Mouse (Mus musculus) CH12.LX (cell line): ENCODE data around the gene Ak3. TPM values are rescaled to one million over a fixed set of nuclear protein-coding genes. Genes with fewer than 3 reads are reported as not detected.

Experiments
- DNase-seq: peaks from one replicate; pipeline ENCODE4 v3.0.0-alpha.2; 2013; ENCODE audit errors: extremely low read depth
- H3K27ac ChIP-seq: 2 replicates; pipeline ENCODE4 v1.5.1; 2012; ENCODE audit warnings: low read depth, mild to moderate bottlenecking, control low read depth, moderate library complexity; ENCODE audit not compliant: insufficient read depth
- H3K27me3 ChIP-seq: replicated peaks from 2 replicates; pipeline ENCODE3; 2012; ENCODE audit warnings: inconsistent platforms
- H3K36me3 ChIP-seq, 2 experiments: replicated peaks in 1 of 2; 2 replicates each; pipeline versions ENCODE3 to v1.6.1; 2012; ENCODE audit warnings: inconsistent platforms in 1 of 2, low read length in 1 of 2, mild to moderate bottlenecking in 1 of 2, mixed read lengths in 1 of 2, moderate library complexity in 1 of 2; ENCODE audit not compliant: control insufficient read depth in 1 of 2, insufficient read depth in 1 of 2
- H3K4me1 ChIP-seq, 2 experiments: 2 replicates each; pipeline ENCODE4 v1.6.1; 2012; ENCODE audit warnings: inconsistent platforms in 1 of 2, moderate library complexity in 1 of 2; ENCODE audit not compliant: insufficient read depth in 2 of 2, control insufficient read depth in 1 of 2
- H3K4me2 ChIP-seq: 2 replicates; pipeline ENCODE4 v1.6.1; 2012; ENCODE audit warnings: low read depth, mild to moderate bottlenecking, control low read depth; ENCODE audit not compliant: poor library complexity, insufficient read depth, severe bottlenecking
- H3K4me3 ChIP-seq, 3 experiments: fragments of 150-350 bp in 1 of 3; sonication (generic) in 1 of 3; replicated peaks in 1 of 3; 2 replicates each; pipeline versions ENCODE3 to v1.5.1; 2011 to 2012; ENCODE audit warnings: low read depth in 2 of 3, low read length in 2 of 3, mild to moderate bottlenecking in 2 of 3, moderate library complexity in 2 of 3, control low read depth in 1 of 3, improper control_type of control experiment in 1 of 3, inconsistent platforms in 1 of 3, mixed read lengths in 1 of 3; ENCODE audit not compliant: poor library complexity in 1 of 3
- H3K79me2 ChIP-seq: replicated peaks from 2 replicates; pipeline ENCODE4 v1.6.1; 2012; ENCODE audit warnings: mild to moderate bottlenecking, moderate library complexity; ENCODE audit not compliant: control insufficient read depth, poor library complexity, insufficient read depth, severe bottlenecking; ENCODE audit errors: extremely low read depth
- H3K9ac ChIP-seq: 2 replicates; pipeline ENCODE4 v1.6.1; 2012; ENCODE audit warnings: low read depth, mild to moderate bottlenecking, control low read depth, moderate library complexity; ENCODE audit not compliant: insufficient read depth
- H3K9me3 ChIP-seq: replicated peaks from 2 replicates; pipeline ENCODE3; 2012; ENCODE audit warnings: low read length, inconsistent platforms, mixed read lengths
- BHLHE40 ChIP-seq: IDR thresholded peaks from 2 replicates; pipeline ENCODE4 v1.6.1; 2011; ENCODE audit warnings: mild to moderate bottlenecking, low read depth, low read length, improper control_type of control experiment
- CHD1 ChIP-seq: IDR thresholded peaks from 2 replicates; pipeline ENCODE4 v1.6.1; 2012; ENCODE audit warnings: low read depth, low read length, improper control_type of control experiment, inconsistent platforms
- CHD2 ChIP-seq: IDR thresholded peaks from 2 replicates; pipeline ENCODE4 v1.6.1; 2011; ENCODE audit warnings: low read length, improper control_type of control experiment
- CTCF ChIP-seq, 2 experiments: IDR thresholded peaks in 1 of 2; conservative IDR thresholded peaks in 1 of 2; 2 replicates each; pipeline ENCODE4 v1.5.1; 2011 to 2012; ENCODE audit warnings: low read depth in 2 of 2, low read length in 2 of 2, improper control_type of control experiment in 1 of 2, inconsistent platforms in 1 of 2, mild to moderate bottlenecking in 1 of 2, moderate library complexity in 1 of 2
- E2F4 ChIP-seq: IDR thresholded peaks from 2 replicates; pipeline ENCODE4 v1.6.1; 2011; ENCODE audit warnings: low read depth, low read length, improper control_type of control experiment; ENCODE audit not compliant: insufficient replicate concordance
- ELF1 ChIP-seq: IDR thresholded peaks from 2 replicates; pipeline ENCODE4 v1.6.1; 2014; ENCODE audit warnings: low read depth, mild to moderate bottlenecking, inconsistent platforms, low read length, improper control_type of control experiment
- ETS1 ChIP-seq: conservative IDR thresholded peaks from 2 replicates; pipeline ENCODE4 v1.6.1; 2012; ENCODE audit warnings: low read depth, mild to moderate bottlenecking, inconsistent platforms, low read length, improper control_type of control experiment, moderate library complexity
- IRF4 ChIP-seq: IDR thresholded peaks from 2 replicates; pipeline ENCODE4 v1.6.1; 2014; ENCODE audit warnings: low read depth, mild to moderate bottlenecking, inconsistent platforms, low read length, improper control_type of control experiment
- JUN ChIP-seq: IDR thresholded peaks from 2 replicates; pipeline ENCODE4 v1.6.1; 2011; ENCODE audit warnings: low read depth, mild to moderate bottlenecking, low read length, improper control_type of control experiment, moderate library complexity; ENCODE audit not compliant: insufficient read depth
- JUND ChIP-seq: conservative IDR thresholded peaks from 2 replicates; pipeline ENCODE4 v1.6.1; 2011; ENCODE audit warnings: low read depth, low read length, improper control_type of control experiment
- MAFK ChIP-seq: IDR thresholded peaks from 2 replicates; pipeline ENCODE4 v1.6.1; 2011; ENCODE audit warnings: low read length, improper control_type of control experiment; ENCODE audit not compliant: insufficient replicate concordance
- MAZ ChIP-seq: IDR thresholded peaks from 2 replicates; pipeline ENCODE4 v1.6.1; 2012; ENCODE audit warnings: low read depth, mild to moderate bottlenecking, inconsistent platforms, low read length, improper control_type of control experiment, moderate library complexity
- MXI1 ChIP-seq: IDR thresholded peaks from 2 replicates; pipeline ENCODE4 v1.6.1; 2011; ENCODE audit warnings: mild to moderate bottlenecking, low read depth, low read length, improper control_type of control experiment
- MYC ChIP-seq: IDR thresholded peaks from 2 replicates; pipeline ENCODE4 v1.6.1; 2011; ENCODE audit warnings: low read depth, mild to moderate bottlenecking, improper control_type of control experiment, low read length
- NELFE ChIP-seq: IDR thresholded peaks from 2 replicates; pipeline ENCODE4 v1.6.1; 2011; ENCODE audit warnings: low read depth, low read length, improper control_type of control experiment
- NRF1 ChIP-seq: IDR thresholded peaks from 2 replicates; pipeline ENCODE4 v1.6.1; 2014; ENCODE audit warnings: low read depth, mild to moderate bottlenecking, inconsistent platforms, low read length, improper control_type of control experiment, moderate library complexity
- RAD21 ChIP-seq: IDR thresholded peaks from 2 replicates; pipeline ENCODE4 v1.6.1; 2011; ENCODE audit warnings: low read depth, mild to moderate bottlenecking, low read length, improper control_type of control experiment, moderate library complexity
- RCOR1 ChIP-seq: conservative IDR thresholded peaks from 2 replicates; pipeline ENCODE4 v1.6.1; 2012; ENCODE audit warnings: low read depth, mild to moderate bottlenecking, inconsistent platforms, low read length, improper control_type of control experiment
- SIN3A ChIP-seq: IDR thresholded peaks from 2 replicates; pipeline ENCODE4 v1.6.1; 2012; ENCODE audit warnings: low read length, improper control_type of control experiment, inconsistent platforms
- SMC3 ChIP-seq: IDR thresholded peaks from 2 replicates; pipeline ENCODE4 v1.6.1; 2011; ENCODE audit warnings: low read depth, low read length, improper control_type of control experiment
- TBP ChIP-seq: conservative IDR thresholded peaks from 2 replicates; pipeline ENCODE4 v1.6.1; 2011; ENCODE audit warnings: low read depth, low read length, improper control_type of control experiment
- TCF12 ChIP-seq: IDR thresholded peaks from 2 replicates; pipeline ENCODE4 v1.6.1; 2014; ENCODE audit warnings: low read depth, mild to moderate bottlenecking, inconsistent platforms, low read length, improper control_type of control experiment
- UBTF ChIP-seq: IDR thresholded peaks from 2 replicates; pipeline ENCODE4 v1.6.1; 2012; ENCODE audit warnings: low read depth, mild to moderate bottlenecking, inconsistent platforms, low read length, improper control_type of control experiment, moderate library complexity
- USF2 ChIP-seq: conservative IDR thresholded peaks from 2 replicates; pipeline ENCODE4 v1.6.1; 2011; ENCODE audit warnings: low read depth, low read length, improper control_type of control experiment
- ZC3H11A ChIP-seq: IDR thresholded peaks from 2 replicates; pipeline ENCODE4 v1.6.1; 2012; ENCODE audit warnings: low read depth, mild to moderate bottlenecking, inconsistent platforms, low read length, improper control_type of control experiment
- ZKSCAN1 ChIP-seq: IDR thresholded peaks from 2 replicates; pipeline ENCODE4 v1.6.1; 2012; ENCODE audit warnings: low read depth, inconsistent platforms, low read length, improper control_type of control experiment, borderline replicate concordance
- dilution Hi-C: fragments of 300-500 bp; cut with MboI; formaldehyde crosslinking; loops from 2 replicates; pipeline ENCODE4 v1.14.3; 2020; ENCODE audit warnings: low sequenced_read_pairs; ENCODE audit not compliant: extremely low pct_unique_long_range_greater_than_20kb, extremely low pct_ligation_motif_present
- in situ Hi-C: fragments of 300-500 bp; cut with MboI; formaldehyde crosslinking; loops from 3 replicates; pipeline ENCODE4 v1.14.3; 2019; ENCODE audit warnings: low sequenced_read_pairs, low pct_ligation_motif_present, low pct_unique_long_range_greater_than_20kb, mixed read lengths
- polyA plus RNA-seq: library from polyadenylated mRNA; unstranded; fragments of >175 nt; gene quantifications from 2 replicates; pipeline ENCODE4 v1.2.1, GENCODE M21; 2012; ENCODE audit warnings: low read depth; ENCODE audit not compliant: insufficient read length
- total RNA-seq, 2 experiments: library from RNA; depleted of rRNA; stranded (reverse); fragments of 300-350 nt in 1 of 2; fragments of >200 nt in 1 of 2; gene quantifications; 2 replicates each; pipeline ENCODE4 v1.2.3; 2012 to 2014

Ak3 gene
- total and polyA plus RNA-seq, 3 experiments = 21.3 to 38.8 (median 33.9) TPM

- dilution Hi-C loops = no loop called here
- H3K4me1 ChIP-seq = peaks cover 2 to 15% of the 10 kb centered on the region in 2 experiments; a peak in 3 of 4 replicates
- in situ Hi-C loops = loop anchor here (25.0 kb wide), 1 partner anchor 449 kb away; the partner anchor contains the start of gene Ric1
These were observed 15.2 kb upstream of the Ak3 start for GRCm38 (mm10) chr19:29063009-29063408.

GRCm38 (mm10) chr19:29060299-29060698 lies 12.5 kb upstream of the Ak3 start:
- Histone ChIP-seq H3K27me3 (no peaks in the 10 kb centered on the region), H3K4me3 (no peak overlapping the region), H3K36me3 (no peaks in the 10 kb centered on the region), H3K27ac (no peak overlapping the region), H3K4me1 (peaks cover 0 to 10% of the 10 kb centered on the region in 2 experiments; a peak in 3 of 4 replicates), H3K4me2 (no peak overlapping the region), H3K79me2 (no peaks in the 10 kb centered on the region)
- dilution Hi-C loops (no loop called here), in situ Hi-C loops (loop anchor here (25.0 kb wide), 1 partner anchor 452 kb away; the partner anchor contains the start of gene Ric1)
- DNase-seq = no peak
- TF ChIP-seq BHLHE40 = no peak
- no peak for TF ChIP-seq ZKSCAN1
- no peak for TF ChIP-seq TCF12
- no peak for TF ChIP-seq RAD21
- no peak for TF ChIP-seq CHD1
- no peak for TF ChIP-seq CHD2
- TF ChIP-seq TBP = no peak
- TF ChIP-seq NELFE = no peak
- no peak for TF ChIP-seq E2F4
- TF ChIP-seq MAZ = no peak
- TF ChIP-seq IRF4 = no peak
- TF ChIP-seq, all 38 proteins: peak for 0
- Histone ChIP-seq H3K9me3 (no peaks in the 10 kb centered on the region), H3K9ac (no peak overlapping the region)

More at GRCm38 (mm10) chr19:29063009-29063408, 15.2 kb upstream of the Ak3 start:
- no peak overlapping the region for H3K4me2 ChIP-seq
- no peaks in the 10 kb centered on the region for H3K36me3 ChIP-seq
- H3K4me3 ChIP-seq = no peak overlapping the region
- no peaks in the 10 kb centered on the region for H3K79me2 ChIP-seq
- no peak for TF ChIP-seq SIN3A
- TF ChIP-seq JUN = no peak
- no peak for TF ChIP-seq TCF12
- TF ChIP-seq MXI1 = no peak
- TF ChIP-seq MAFK = no peak
- no peak for TF ChIP-seq CTCF (conservative IDR thresholded peaks at IDR 0.05 in 1 of 2, IDR thresholded peaks at IDR 0.05 in 1 of 2; ENCODE audit: low read depth in 2 of 2, low read length in 2 of 2)
- no peak for TF ChIP-seq UBTF
- no peak for TF ChIP-seq JUND
- no peak for TF ChIP-seq BHLHE40
- TF ChIP-seq IRF4 = no peak
- no peak for TF ChIP-seq NRF1
- TF ChIP-seq ELF1 = no peak
- TF ChIP-seq ZC3H11A = no peak
- no peak for TF ChIP-seq CHD2
- TF ChIP-seq MYC = no peak
- no peak for TF ChIP-seq TBP
- no peak for TF ChIP-seq SMC3
- TF ChIP-seq ETS1 = no peak
- no peak for TF ChIP-seq RCOR1
- TF ChIP-seq USF2 = no peak
- H3K27ac ChIP-seq = no peak overlapping the region
- H3K27me3 ChIP-seq = no peaks in the 10 kb centered on the region
- DNase-seq = no peak
- H3K9me3 ChIP-seq = no peaks in the 10 kb centered on the region
- H3K9ac ChIP-seq = no peak overlapping the region
